Mouse (Mus musculus) erythroblast, adult 5-6 weeks (primary cell): Measurements from ENCODE around the gene Brd1. TPM values are rescaled to one million over a fixed set of nuclear protein-coding genes. Genes with fewer than 3 reads are reported as not detected.

Source experiments
- ATAC-seq: replicated peaks from 2 replicates; pipeline ENCODE4 v1.8.0; 2016; ENCODE audit warnings: moderate number of reproducible peaks, mild to moderate bottlenecking, moderate TSS enrichment, inconsistent platforms; ENCODE audit not compliant: poor library complexity, low FRiP score, severe bottlenecking
- total RNA-seq, 2 experiments: library from RNA; stranded (forward) in 1 of 2; stranded (reverse) in 1 of 2; fragments of 150-400 nt in 1 of 2; fragments of 200-764, 138-1000 nt in 1 of 2; gene quantifications; 2 replicates each; pipeline versions ENCODE4 v1.2.3 to v1.2.4; 2015 to 2017; ENCODE audit warnings: low replicate concordance in 2 of 2

Gene Brd1
- total RNA-seq, 2 experiments from 2014 or later, result 11.1 to 39.0 TPM

DNA sequence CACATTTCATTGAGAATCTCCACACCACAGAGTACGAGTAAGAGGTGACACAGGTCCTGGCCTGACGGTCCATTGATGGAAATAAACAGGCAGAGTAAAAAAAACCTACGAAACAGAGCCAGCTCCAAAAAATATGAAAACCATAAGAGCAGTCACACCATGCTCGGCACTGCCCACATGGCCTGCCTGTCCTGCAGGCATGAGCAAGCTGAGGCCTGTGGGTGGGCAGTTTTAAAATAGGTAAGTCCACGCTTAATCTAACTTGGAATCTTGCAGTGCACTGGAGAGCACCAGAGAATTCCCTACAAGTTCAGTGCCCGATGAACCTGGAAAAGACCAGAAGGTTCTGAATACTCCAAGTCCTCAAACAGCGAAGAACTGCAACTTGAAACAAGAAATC, 38.0 kb downstream of the Brd1 start:
- no peak for ATAC-seq

DNA sequence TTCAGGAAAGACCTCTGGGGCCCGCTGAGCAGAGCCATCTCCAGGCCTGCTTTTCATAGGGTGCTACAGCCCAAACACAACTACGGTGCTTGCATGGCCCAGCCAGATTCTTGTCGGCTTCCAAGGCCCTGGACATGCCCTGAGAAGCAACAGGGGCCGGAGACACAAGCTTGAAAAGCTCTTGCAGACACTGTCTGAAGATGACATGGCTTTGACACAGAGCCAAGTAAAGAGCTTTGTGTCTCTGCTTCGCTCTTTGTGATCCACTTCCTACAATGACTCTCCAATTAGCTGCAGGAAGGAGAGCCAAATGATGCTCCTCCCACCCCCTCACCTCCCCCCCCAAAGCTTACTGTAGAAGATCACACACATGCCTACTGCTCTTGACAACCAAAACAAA, 40.0 kb downstream of the Brd1 start:
- no peak for ATAC-seq

DNA sequence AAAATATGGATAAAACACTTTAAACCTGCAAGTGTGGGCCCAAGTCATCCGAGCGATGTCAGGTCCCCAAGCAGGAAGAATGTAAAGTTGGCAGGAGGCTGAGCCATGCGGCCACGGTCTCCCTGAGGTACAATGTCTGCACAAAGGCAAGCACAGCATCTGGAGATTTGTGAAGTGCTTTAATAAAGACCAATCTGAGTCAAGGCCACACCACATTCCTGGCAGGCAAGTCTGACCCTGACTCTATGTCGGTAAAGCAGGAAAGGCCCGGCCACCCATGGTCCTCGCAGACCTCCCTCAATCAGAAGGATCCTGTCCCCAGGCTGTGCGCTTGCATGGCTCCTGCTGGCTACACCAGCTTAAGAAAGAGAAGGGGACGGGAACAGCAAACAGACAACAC, 41.3 kb downstream of the Brd1 start:
- no peak for ATAC-seq

DNA sequence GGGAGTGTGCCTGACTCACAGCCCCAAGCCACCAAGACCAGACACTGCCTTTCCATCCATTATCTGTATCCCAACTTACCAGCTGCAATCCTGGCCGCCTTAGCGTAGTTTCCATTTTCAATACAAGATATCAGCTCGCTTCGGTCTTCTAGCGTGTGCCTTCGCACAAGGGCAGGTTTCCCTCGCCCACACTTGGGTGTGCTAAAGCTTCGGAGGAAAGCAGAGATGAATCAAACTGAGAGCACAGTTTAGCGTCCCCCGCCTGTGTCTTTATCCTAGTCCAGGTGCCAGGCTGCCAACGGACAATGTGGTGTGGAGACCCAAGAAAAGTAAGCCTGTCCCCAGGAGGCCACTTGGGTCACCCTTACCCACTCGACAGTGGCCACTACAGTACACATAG, 42.9 kb downstream of the Brd1 start:
- ATAC-seq, result no peak

DNA sequence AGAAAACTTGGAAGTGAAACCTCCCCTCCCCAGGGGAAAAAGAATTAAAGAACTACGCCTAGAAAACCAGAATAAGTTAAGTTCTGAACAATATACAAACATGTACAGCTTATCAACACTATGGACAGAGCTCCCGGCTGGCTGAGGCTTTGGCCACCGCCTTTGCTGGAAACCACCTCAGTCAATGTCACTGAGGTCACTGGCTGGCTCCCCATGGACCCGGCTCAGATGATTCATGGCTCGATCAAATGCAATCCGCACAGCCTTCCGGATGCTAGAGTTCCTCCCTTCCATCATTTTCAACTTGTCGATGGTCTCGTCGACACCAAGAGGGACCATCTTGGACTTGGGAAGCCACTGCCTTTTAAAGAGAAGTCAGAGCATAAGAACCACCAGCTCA, 45.9 kb downstream of the Brd1 start:
- ATAC-seq, result no peak

DNA sequence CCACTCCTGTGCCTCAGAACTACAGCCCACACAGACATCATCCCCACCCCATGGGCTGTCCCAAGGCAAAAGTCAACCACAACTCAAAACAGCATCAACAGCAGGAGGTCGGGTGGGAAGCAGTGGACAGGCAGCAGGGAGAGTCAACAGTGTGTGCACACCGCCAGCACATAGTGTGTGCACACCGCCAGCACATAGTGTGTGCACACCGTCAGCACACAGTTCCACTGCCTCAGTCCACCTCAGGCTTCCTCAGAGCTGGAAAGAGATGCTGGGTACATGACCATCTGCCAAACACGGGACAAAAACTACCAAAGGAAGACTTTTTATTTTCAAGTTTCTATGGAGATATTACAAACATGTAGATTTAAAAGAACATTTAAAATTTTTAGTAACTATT, 47.3 kb downstream of the Brd1 start:
- ATAC-seq, result 0 out of 2 replicates have a peak, but pooled peaks have one; percentile 32

DNA sequence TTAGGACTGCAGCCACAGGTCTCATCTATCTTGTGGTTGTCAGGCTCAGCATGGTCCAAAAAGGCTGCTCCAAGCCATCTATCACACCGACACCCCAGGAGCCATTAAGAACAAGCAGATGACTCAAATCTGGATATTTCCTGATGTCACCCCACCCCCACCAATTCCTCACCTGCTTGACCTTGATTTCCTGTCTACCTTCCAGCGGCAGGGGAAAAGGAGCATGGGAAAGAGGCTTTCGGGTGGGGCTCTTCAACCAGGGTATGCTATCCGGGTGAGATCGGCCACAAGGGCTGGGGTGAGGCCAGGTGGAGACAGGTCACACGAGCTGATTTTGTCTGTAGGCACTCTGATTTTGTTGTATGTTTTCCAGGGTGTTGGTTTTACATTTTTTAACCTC, 50.0 kb downstream of the Brd1 start:
- ATAC-seq, result no peak

DNA sequence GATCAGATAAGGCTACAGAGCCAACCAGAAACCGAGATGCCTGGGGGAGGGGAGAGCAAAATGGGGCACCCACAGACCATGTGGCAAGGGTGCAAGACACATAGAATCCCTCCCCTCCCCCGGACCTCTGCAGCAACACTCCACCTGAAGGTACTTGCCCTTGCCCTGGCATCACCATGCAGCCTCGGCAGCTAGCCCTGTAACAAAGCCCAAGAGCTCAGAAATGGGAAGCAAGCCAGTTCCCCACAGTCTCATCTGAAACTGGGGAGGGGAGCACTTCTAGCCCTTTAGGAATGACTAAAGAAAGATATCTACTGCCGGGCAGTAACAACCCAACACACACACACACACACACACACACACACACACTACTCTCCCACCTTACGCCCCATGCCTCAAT, 53.1 kb downstream of the Brd1 start:
- ATAC-seq, result no peak

DNA sequence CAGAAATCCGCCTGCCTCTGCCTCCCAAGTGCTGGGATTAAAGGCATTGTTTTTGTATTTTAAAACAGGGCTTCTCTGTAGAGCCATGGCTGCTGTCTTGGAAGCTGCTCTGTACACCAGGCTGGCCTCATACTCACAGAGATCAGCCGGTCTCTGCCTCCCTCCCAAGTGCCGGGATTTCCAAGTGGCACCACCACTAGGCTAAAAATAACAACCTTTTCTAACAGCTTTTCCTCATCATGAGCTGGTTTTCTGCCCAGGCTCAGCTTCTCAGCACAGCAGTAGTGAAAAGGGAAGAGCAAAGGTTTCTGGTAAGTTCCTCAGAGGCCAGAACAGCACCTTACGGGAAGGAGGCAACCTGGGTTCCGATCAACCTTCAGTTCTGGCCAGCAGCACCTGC, 56.5 kb downstream of the Brd1 start:
- no peak for ATAC-seq

DNA sequence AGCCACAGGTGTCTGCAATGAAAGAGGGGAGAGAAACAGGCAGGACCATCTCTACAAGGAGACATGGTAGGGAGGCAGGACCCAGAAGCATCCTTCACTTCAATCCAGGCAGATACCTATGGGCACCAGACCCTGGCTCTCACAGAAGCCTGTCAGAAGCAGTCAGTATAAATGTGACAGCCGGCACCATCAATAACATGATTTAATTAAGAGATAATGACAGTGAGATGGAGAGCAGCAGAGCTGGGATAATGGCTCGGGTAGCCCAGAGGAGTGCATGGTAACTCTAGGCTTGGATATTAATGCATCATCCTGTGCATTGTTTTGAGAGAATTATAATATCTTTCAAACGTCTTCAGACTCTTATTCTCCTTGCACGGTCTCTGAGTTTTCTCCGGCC, 58.0 kb downstream of the Brd1 start:
- no peak for ATAC-seq

DNA sequence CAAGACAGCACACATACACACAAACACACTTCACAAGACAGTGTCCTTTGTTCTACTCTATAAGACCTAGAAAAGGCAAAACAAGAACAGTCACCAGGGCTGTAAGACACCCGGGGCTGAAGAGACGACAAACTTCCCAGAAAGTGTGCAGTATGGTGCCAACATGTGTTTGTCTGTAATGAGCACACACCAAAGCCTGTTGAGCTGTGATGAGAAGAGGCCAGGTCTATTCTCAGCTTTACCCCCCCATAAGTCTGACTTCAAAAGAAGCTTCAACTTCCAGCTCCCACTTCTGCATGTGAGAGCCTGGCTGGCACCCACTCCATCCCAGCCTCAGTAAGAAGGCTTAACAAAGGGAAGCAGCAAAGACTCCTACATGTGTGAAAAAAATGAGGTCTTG, 65.3 kb downstream of the Brd1 start:
- no peak for ATAC-seq

DNA sequence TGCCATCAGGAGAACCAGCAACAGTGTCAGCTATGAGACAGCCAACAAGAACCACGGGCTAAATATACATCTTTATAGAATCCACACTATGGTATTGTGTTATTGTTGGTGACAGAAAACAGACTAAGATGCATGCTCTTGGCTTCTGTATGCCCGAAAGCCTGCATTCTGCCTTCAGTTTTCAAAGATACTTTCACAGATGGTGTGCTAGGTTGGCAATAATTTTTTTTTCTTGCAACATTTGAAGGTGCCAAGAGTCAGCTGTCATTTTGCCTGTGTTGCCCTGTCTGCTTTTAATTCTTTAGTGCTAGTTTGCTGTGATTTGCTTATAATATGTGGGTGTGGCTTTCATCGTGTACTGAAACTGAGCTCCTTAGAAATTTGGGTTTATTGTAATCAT, 66.4 kb downstream of the Brd1 start:
- ATAC-seq, result no peak

DNA sequence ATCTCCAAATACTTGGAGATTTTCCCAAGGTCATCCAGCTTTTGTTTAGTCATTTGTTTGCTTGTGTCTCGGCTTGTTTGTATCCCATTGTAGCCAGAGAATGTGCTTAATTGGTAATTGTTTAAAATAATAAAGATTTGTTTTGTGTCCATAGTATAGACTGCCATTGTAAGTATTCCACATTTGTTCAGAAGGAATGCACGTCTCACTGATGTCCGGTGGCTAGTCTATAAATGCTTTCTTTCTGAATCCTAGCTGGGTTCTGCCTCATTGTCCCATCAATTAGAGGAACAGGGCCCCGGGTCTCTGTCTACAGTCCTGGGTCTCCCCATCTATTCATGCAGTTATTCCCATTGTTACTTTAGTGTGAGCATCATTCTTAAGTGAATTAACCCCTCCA, 68.2 kb downstream of the Brd1 start:
- ATAC-seq, result no peak

DNA sequence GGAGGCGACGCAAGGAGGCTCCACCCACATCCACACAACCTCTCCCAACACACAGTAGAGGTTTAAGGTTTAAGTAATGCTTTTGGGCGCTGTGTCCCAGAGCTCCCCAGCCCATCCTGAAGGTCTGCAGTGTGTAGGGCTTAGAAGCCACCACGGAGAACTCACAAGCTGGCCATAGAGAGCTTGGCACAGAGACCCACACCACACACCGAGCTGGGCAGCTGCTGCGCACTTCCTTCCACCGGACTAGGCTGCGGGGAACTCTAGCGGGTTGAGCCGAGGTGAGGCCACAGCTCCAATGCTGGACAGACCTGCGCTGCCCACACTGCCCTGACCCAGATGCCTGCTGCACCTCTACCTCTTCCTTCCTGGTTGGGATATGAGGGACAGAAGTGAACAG, 71.0 kb downstream of the Brd1 start:
- no peak for ATAC-seq

DNA sequence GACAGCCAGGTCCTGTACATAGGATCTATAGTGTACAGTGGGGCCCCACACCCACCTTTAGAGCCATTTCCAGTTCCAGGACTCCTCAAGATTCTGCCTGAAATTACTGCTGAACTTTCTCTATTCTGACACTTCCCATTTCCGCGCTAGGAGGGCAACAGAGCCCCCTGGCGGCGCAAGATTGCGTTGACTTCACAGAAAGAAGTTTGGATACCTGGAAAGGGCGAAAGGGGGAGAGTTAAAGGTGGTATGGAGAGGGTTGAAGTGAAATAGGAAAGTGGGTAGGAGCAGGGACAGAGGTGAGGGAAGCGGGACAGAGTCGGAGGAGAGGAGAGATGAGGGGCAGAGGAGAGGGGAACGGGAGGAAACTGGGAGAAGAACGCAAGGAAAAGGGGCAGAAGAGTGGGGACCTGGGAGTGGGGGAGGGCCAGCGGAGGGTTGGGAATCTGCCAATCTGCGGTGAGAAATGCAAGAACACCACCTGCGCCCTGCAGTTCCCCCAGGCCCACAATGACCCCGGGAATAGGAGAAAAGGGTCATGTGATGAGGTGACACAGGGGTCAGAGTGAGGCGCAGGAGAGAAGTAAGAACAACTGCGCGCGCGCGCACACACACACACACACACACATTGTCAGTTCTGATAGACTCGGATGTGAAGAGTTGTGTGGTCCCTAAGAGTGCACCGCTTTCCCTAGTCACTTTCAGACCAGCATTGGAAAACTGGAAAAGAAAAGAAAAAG, 71.8 kb downstream of the Brd1 start:
- no peak for ATAC-seq

DNA sequence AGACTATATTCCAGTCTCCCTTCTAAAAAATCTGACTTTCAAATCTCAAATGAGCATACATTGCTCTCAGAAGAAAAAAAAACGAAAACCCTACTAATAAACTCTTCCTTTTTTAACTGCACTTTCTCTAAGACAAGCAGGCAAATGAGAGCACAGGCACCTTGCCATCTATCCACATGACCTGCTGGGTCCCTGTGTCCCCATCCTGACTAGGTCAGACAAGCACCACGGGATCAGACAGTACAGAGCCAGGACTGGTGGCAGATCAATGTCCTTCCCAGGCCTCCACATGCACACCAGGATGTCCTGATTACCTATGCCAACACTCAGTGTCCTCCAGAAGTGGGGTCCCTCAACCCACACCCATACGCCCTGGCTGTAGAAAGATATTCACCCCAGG, 72.4 kb downstream of the Brd1 start:
- no peak for ATAC-seq

DNA sequence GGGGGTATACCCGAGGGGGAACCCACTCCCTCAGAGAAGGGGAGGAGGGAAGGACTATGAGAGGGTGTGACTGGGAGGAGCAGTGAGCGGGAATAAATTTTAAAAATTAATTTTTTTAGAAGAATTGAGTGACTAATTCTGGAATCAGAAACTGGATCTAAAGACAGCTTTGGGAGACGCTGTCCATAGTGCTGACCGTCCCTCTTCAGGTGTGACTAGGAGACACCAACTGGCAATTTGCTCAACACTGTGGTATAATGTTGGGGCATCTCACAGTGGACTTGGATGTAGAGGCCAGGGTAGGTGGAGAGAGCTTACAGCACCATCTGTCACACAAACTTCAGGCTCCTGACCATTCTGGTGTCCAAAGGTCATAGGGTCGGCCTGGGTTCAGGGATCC, 82.0 kb downstream of the Brd1 start:
- no peak for ATAC-seq

DNA sequence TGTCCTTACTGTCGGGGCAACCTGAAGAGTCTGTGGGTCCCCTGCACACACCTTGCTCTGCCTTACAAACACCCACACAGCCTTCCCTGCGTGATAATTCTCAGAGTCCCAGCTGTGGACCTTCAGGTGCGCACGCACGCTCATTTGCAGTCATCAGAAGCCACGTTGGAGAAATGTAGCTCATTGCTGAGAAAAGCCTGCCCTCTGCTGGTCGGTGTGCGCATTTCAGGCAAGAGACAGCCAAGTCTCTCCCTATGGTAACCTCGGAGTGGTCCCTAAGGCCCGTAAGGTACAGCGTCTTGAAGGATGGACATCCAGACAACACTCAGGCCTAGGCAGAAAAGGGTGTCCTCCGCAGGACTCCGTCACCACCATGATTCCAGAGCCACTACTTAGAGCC, 83.0 kb downstream of the Brd1 start:
- 0 out of 2 replicates have a peak, but pooled peaks have one; percentile 43 for ATAC-seq
